Mouse (Mus musculus) embryo, embryonic 11 days (tissue): ENCODE data around the gene Kcnk5.
A peak's percentile ranks its signal among the peaks of the same experiment; 100 is the strongest.

ENCODE experiments used
- DNase-seq: peaks from one replicate; pipeline ENCODE4 v3.0.0-alpha.2; 2015

Gene Kcnk5

DNA sequence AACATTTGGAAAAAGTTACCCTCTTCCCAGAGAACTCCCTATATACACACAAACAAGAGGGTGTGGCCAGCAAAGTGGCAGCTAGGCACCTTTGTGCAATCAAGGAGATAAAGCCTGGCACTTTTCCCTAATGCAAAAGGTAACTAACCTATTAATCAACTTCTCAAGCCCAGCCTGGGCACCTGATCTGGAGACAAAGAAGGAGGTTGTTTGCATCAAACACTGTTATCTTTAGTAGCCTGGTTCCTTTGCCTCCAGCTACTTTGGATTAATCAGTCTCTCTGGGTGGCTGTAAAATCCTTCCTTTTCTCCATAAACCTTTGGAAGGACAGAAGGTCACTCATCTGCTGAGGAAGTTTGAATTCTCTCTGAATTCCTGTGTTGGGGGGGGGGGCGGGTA, 70.7 kb downstream of the Kcnk5 start:
- DNase-seq = no peak

GRCm38 (mm10) chr14:20106271-20106670, 75.3 kb downstream of the Kcnk5 start:
- no peak for DNase-seq

- DNase-seq = no peak
These were observed 78.4 kb downstream of the Kcnk5 start for GRCm38 (mm10) chr14:20103207-20103606.

DNA sequence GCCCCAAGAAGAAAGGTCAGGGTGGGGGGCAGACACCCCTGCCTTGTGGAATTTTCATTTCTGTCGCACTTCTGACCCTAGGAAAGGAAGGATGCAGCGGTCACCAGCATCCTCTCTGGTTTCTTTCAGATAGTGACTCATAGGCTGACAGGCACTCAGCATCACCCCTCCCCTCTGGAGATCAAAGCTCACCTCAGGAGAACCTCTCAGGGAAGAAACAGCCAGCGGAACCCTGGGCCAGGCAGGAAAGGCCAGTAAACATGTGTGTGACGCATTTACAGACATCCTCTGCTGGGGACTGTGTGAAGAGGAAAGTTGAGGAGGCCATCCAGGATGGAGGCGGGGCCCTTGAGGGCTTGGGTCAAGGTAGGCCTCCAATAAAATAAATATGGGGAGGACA, 83.5 kb downstream of the Kcnk5 start:
- no peak for DNase-seq

GRCm38 (mm10) chr14:20094942-20095341, 86.7 kb downstream of the Kcnk5 start:
- DNase-seq = no peak

DNA sequence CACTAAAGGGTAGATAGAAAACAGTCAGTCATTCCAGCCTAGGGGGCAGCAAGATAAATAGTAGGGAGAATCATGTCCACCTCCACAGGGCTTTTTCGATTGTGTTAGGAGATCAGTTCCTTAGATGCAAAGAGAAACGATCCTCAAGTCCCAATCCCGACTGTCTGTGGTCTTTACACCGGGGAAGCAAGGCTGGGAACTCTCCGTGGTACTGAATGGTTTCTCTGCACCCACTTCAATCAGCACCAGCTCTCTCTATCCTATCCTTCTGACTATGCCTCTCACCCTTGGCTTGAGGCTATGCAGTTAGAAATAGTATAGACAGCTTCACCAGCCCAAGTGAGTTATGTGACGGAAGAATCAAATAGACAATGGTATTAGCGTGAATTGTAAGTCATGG, 88.1 kb downstream of the Kcnk5 start:
- peak; percentile 80 for DNase-seq
